Mouse (Mus musculus) B cell, adult 2 months (primary cell): ENCODE data around the gene Bri3.
A peak's percentile ranks its signal among the peaks of the same experiment; 100 is the strongest.

Source experiments
- DNase-seq, 2 experiments: peaks; one replicate each; pipeline ENCODE4 v3.0.0; 2022

Gene Bri3

DNA sequence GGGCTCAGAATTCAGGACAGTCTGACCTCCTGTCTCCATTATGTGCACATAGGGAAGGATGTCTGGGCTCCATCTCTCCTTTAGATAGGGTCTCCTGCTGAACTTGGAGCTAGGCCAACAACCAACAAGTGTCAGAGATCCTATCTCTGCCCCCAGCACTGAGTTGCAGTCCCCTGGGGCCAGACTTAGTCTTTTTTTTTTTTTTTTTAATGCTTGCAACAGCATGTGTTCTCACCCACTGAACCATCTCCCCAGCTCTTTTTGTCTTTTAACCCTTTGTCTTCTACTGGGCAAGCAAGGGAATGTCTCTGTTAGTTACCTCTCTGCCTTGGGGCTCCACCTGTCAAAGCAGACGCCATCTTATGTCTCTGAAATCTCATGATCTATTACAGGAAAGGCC lies 5.3 kb upstream of the Bri3 start:
- DNase-seq: no peak

- no peak for DNase-seq
These were observed 1.4 kb downstream of the Bri3 start for GRCm38 (mm10) chr5:144245592-144245991.

DNA sequence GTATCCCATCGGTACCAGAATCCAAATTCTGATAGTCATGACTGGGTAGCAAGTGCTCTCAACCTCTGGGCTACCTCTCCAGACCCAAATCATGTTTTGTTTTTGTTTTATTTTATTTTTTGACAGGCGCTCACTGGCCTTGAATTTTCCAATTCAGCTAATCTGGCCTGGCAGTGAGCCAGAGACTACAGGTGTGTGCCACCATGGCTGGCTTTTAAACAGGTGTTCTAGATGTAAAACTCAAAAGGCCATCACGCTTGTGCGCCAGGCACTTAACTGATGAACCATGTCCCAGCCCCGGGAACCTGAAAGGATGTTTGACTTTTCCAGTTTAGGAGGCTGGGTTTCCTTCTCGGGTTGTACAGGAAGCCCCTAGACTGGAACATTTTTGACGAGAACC lies 2.4 kb downstream of the Bri3 start:
- no peak for DNase-seq

DNA sequence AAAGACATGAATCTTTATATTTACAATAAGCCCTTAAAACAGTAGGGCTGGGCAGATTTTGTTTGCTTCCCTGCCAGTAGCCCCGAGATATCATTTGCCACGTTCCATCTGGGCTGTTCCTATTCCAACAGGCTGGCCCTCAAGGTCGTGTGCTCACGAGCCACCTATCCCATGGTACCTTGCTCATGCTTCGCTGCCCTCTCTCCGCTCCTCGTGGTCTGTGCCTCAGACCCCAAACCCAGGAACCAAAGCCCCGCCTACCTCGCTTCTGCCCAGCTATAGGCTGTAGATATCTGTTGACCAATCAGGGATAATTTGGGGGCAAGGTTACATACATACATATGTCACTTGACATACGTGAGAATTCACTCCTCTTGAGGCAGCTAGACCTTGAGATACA lies 3.1 kb downstream of the Bri3 start:
- no peak for DNase-seq

DNA sequence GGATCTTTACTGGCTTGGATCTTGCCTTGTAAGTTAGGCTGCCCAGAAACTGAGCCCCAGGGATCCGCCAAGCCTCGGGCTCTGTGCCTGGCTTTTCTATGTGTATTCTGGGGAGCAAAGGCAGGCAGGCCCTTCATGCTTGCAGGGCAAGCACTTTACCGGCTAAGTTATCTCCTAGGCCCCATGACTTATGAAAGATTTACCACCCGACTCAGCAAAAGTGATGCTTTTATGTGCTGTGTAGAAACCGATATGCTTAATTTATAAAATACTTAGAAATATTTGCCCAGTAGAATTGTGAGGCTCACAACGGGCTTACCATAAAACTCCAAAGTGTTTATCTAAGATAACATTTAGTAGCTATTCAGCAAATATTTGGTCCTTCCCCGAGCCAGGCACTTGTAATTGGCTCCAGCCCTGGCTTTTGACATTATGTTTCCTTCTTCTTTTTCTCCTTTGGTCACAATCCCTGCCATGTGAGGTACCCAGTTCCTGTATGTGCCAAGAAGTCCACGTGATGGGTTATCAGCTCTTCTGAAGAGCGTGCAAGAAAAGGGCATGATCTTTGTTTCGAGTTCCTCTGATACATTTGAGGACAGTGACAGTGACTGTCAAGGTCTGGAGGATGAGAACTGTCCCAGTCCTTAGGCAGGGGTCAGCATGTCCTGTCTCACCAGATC lies 3.8 kb downstream of the Bri3 start:
- DNase-seq: no peak

- DNase-seq: peak in 1 of 2 experiments; percentile 40
These were observed 5.6 kb downstream of the Bri3 start for GRCm38 (mm10) chr5:144249871-144250270.

- peak in 1 of 2 experiments; percentile 32 for DNase-seq
These were observed 7.8 kb downstream of the Bri3 start for GRCm38 (mm10) chr5:144251876-144252577.

DNA sequence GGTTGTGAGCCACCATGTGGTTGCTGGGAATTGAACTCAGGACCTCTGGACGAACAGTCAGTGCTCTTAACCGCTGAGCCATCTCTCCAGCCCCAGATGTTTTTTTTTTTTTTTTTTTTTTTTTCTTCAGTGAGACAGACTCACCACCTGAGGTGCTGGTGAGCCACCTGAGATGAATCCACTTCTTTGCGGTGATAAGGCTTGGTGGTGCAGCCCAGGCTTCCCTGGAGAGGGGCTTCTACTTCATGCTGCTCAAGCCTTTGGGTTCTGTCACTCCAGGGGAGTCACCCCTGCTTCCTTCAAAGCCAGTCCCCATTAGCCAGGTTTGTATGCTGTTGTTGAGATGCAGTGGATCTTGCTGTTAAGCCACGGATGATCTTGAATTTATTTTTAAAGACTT lies 9.0 kb downstream of the Bri3 start:
- DNase-seq: no peak

GRCm38 (mm10) chr5:144254122-144254810 lies 10.0 kb downstream of the Bri3 start:
- DNase-seq: peak; percentile 54 to 55

DNA sequence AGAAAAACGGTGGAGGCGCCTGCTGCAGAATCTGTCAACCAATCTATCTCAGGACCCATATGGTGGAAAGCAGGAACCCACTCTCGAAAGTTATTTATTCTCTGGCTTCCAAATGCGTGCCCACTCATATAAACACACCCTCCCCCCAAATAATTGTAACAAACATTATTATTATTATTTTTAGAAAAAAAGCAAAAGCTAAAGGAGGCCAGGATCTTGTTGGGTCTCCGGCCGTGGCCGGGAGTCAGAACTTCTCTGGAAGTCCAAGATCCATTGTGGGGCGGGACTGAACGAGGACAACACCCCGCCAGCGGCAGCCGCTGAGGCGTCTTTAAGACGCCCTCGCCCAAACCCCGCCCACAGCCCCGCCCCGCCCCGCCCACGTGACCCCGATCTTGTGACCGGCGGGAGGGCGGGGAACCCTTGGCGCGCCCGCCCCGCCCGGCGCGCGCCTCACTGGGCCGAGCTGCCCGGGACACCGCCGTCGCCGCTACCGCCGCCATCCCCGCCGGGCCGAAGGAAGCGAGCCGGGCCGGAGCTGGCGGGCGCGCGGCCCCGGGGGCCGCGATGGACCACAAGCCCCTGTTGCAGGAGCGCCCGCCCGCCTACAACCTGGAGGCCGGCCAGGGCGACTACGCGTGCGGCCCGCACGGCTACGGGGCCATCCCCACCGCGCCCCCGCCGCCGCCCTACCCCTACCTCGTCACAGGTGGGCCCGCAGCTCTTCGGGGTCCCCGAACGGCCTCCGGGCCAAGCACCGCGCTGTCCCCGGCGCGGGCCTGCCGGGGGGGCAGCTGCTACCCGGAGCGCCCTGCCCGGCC lies 10.8 kb downstream of the Bri3 start:
- DNase-seq: peak; percentile 90 to 92

GRCm38 (mm10) chr5:144255632-144256540 lies 11.6 kb downstream of the Bri3 start:
- DNase-seq: peak; percentile 57 to 60

DNA sequence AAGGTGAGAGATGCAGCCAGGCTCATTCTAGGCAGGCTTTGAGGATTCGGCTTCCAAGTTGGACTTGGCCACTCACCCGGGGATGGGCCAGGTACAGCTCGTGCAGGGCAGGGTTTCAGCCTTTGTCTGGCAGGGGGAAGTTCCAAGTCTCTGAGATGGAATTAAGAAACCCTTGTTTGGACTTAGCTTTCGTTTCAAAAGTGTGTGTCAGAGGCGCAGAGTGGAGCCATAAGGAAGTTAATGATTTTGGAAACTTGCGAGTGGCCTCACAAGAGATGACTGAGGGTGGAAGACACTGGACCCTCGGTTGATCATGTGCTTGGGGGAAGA lies 12.3 kb downstream of the Bri3 start:
- DNase-seq: no peak

GRCm38 (mm10) chr5:144256888-144257287 lies 12.7 kb downstream of the Bri3 start:
- no peak for DNase-seq

GRCm38 (mm10) chr5:144257451-144258110 lies 13.3 kb downstream of the Bri3 start:
- no peak for DNase-seq

GRCm38 (mm10) chr5:144258131-144258611 lies 13.9 kb downstream of the Bri3 start:
- DNase-seq: no peak

- DNase-seq: no peak
These were observed 14.4 kb downstream of the Bri3 start for GRCm38 (mm10) chr5:144258687-144259086.

GRCm38 (mm10) chr5:144259228-144259627 lies 15.0 kb downstream of the Bri3 start:
- DNase-seq: no peak

GRCm38 (mm10) chr5:144260464-144260863 lies 16.2 kb downstream of the Bri3 start:
- no peak for DNase-seq

- no peak for DNase-seq
These were observed 17.1 kb downstream of the Bri3 start for GRCm38 (mm10) chr5:144261309-144261708.

GRCm38 (mm10) chr5:144261829-144262228 lies 17.6 kb downstream of the Bri3 start:
- no peak for DNase-seq

GRCm38 (mm10) chr5:144263082-144263481 lies 18.8 kb downstream of the Bri3 start:
- DNase-seq: no peak
